Comparison of ENCODE assay signal across 32 mouse cellular contexts in the genomic region with DNA sequence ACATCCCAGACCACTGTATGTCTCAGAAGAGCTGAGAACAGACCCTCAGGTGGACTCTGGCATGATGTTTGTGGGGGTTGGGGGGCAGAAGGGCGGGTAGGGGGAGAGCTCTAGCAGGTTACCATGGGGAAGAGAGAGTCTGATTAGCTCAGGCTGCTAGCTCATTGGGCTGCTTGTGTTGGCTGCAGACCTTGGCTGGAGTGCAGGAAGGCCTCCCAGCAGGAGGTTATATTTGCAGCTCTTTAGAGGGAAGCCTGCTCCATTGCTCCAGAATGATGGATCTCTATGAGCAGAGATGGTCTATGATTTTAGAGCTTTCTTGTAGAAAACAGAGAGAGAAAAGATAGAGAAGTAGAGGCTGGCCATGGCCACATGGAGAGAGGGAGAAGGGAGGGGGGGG.
A peak's percentile ranks its signal among the peaks of the same experiment; 100 is the strongest.
DNase-seq lines count a peak whose midpoint lies in the region; ATAC-seq and TF ChIP-seq lines count a peak whose summit lies in the region.
"Had no signal": no experiment of that assay in that cellular context is flagged by ENCODE, and none has a peak within 500 bp of the region (broad histone marks: within the 10 kb centered on the region; RNA-seq: fewer than 3 reads in every experiment).

No protein-coding gene starts in this region.

- no peak overlapping the region for H3K4me3 ChIP-seq in midbrain, postnatal 0 days (ENCODE audit: low read depth, low read length)
- no peak overlapping the region for H3K4me3 ChIP-seq in midbrain, embryonic 11.5 days (ENCODE audit: low read depth, low read length)
- H3K4me3 ChIP-seq in thymus, adult 2 months (ENCODE audit: control insufficient read depth, insufficient read depth, low read length) = no peak overlapping the region
- H3K4me3 ChIP-seq: embryonic facial prominence, embryonic 13.5 days; forebrain, embryonic 10.5 days; forebrain, embryonic 15.5 days; gastrocnemius, adult 2 months; heart, adult 2 months; heart, embryonic 12.5 days; hindbrain, embryonic 13.5 days; limb, embryonic 15.5 days; neural tube, embryonic 15.5 days; stomach, embryonic 15.5 days had no signal

- no peak for ATAC-seq in midbrain, postnatal 0 days (ENCODE audit: low FRiP score)
- ATAC-seq in midbrain, embryonic 11.5 days (ENCODE audit: low FRiP score) = no peak
- ATAC-seq: forebrain, embryonic 15.5 days; inflammation-experienced regulatory T-cells, adult 6 months had no signal

- H3K9me3 ChIP-seq in midbrain, postnatal 0 days (ENCODE audit: low read length) = no peaks in the 10 kb centered on the region
- H3K9me3 ChIP-seq in midbrain, embryonic 11.5 days (ENCODE audit: control insufficient read depth, low read length) = no peaks in the 10 kb centered on the region
- H3K9me3 ChIP-seq: embryonic facial prominence, embryonic 13.5 days; forebrain, embryonic 10.5 days; forebrain, embryonic 15.5 days; heart, embryonic 12.5 days; hindbrain, embryonic 13.5 days; limb, embryonic 15.5 days; neural tube, embryonic 15.5 days; stomach, embryonic 15.5 days had no signal

- no peaks in the 10 kb centered on the region for H3K27me3 ChIP-seq in midbrain, postnatal 0 days (ENCODE audit: insufficient read depth, low read length)
- no peaks in the 10 kb centered on the region for H3K27me3 ChIP-seq in midbrain, embryonic 11.5 days (ENCODE audit: control insufficient read depth, insufficient read depth, low read length)
- H3K27me3 ChIP-seq in thymus, adult 2 months (ENCODE audit: control insufficient read depth, insufficient read depth, low read length) = no peaks in the 10 kb centered on the region
- H3K27me3 ChIP-seq: embryonic facial prominence, embryonic 13.5 days; forebrain, embryonic 15.5 days; heart, embryonic 12.5 days; hindbrain, embryonic 13.5 days; limb, embryonic 15.5 days; neural tube, embryonic 15.5 days; stomach, embryonic 15.5 days had no signal

- no peak overlapping the region for H3K27ac ChIP-seq in midbrain, postnatal 0 days (ENCODE audit: low read depth, low read length)
- no peak overlapping the region for H3K27ac ChIP-seq in midbrain, embryonic 11.5 days (ENCODE audit: low read depth, low read length)
- H3K27ac ChIP-seq in thymus, adult 2 months (ENCODE audit: control insufficient read depth, insufficient read depth, low read length) = no peak overlapping the region
- H3K27ac ChIP-seq: embryonic facial prominence, embryonic 13.5 days; forebrain, embryonic 10.5 days; forebrain, embryonic 15.5 days; gastrocnemius, adult 2 months; heart, adult 2 months; hindbrain, embryonic 13.5 days; limb, embryonic 15.5 days; liver, embryonic 14.5 days; macrophage; neural tube, embryonic 15.5 days; stomach, embryonic 15.5 days had no signal

- DNase-seq in midbrain, postnatal 0 days (ENCODE audit: low spot score) = peak; percentile 1
- no peak for DNase-seq in midbrain, embryonic 11.5 days (ENCODE audit: low spot score, missing footprints)
- peak; percentile 27 to 45 for DNase-seq in cerebellum, adult 18-20 months
- peak; percentile 60 to 63 for DNase-seq in cerebellum, postnatal 10 days
- no peak for DNase-seq in kidney, adult 9 months
- no peak for DNase-seq in thymus, adult 2 months
- no peak for DNase-seq in liver
- DNase-seq in heart, adult 11 months = no peak
- DNase-seq: adrenal gland, postnatal 25 days; gastrocnemius, adult 2 months; gastrocnemius, postnatal 36 days; heart, adult 2 months; heart, postnatal 4 days; kidney, adult 11 months; kidney, postnatal 36 days; lung, adult 2 months; lung, postnatal 10 days; midbrain, embryonic 14.5 days; retina, postnatal 1 day; right cerebral cortex, postnatal 14 days; thymus, postnatal 25 days had no signal

- H3K4me1 ChIP-seq in midbrain, postnatal 0 days (ENCODE audit: insufficient read depth, low read length) = no peaks in the 10 kb centered on the region
- H3K4me1 ChIP-seq in midbrain, embryonic 11.5 days (ENCODE audit: control insufficient read depth, insufficient read depth, low read length) = no peaks in the 10 kb centered on the region
- no peaks in the 10 kb centered on the region for H3K4me1 ChIP-seq in thymus, adult 2 months (replicated peaks; ENCODE audit: control insufficient read depth, insufficient read depth, low read length)
- H3K4me1 ChIP-seq: embryonic facial prominence, embryonic 13.5 days; forebrain, embryonic 10.5 days; forebrain, embryonic 15.5 days; heart, embryonic 12.5 days; hindbrain, embryonic 13.5 days; limb, embryonic 15.5 days; neural tube, embryonic 15.5 days; stomach, embryonic 15.5 days had no signal

- TF ChIP-seq CTCF in midbrain, postnatal 0 days (IDR thresholded peaks at IDR 0.05) = no peak
- no peak for TF ChIP-seq CTCF in thymus, adult 2 months (IDR thresholded peaks at IDR 0.05; ENCODE audit: borderline replicate concordance, control insufficient read depth, extremely low read depth, insufficient read depth, low read length, poor library complexity)

- TF ChIP-seq POLR2A in thymus, adult 2 months (IDR thresholded peaks at IDR 0.05; ENCODE audit: control insufficient read depth, extremely low read depth, insufficient read depth, low read length, poor library complexity) = no peak

- no peaks in the 10 kb centered on the region for H3K36me3 ChIP-seq in midbrain, postnatal 0 days (ENCODE audit: insufficient read depth, low read length)
- no peaks in the 10 kb centered on the region for H3K36me3 ChIP-seq in midbrain, embryonic 11.5 days (ENCODE audit: control insufficient read depth, insufficient read depth, low read length)
- H3K36me3 ChIP-seq in thymus, adult 2 months (ENCODE audit: control insufficient read depth, insufficient read depth, low read length) = no peaks in the 10 kb centered on the region
- H3K36me3 ChIP-seq: embryonic facial prominence, embryonic 13.5 days; forebrain, embryonic 10.5 days; forebrain, embryonic 15.5 days; heart, embryonic 12.5 days; hindbrain, embryonic 13.5 days; limb, embryonic 15.5 days; neural tube, embryonic 15.5 days; stomach, embryonic 15.5 days had no signal

- no peak overlapping the region for H3K4me2 ChIP-seq in midbrain, postnatal 0 days (ENCODE audit: low read depth, low read length, poor library complexity, severe bottlenecking)
- no peak overlapping the region for H3K4me2 ChIP-seq in midbrain, embryonic 11.5 days
- H3K4me2 ChIP-seq: embryonic facial prominence, embryonic 13.5 days; forebrain, embryonic 15.5 days; heart, embryonic 12.5 days; hindbrain, embryonic 13.5 days; limb, embryonic 15.5 days; neural tube, embryonic 15.5 days; stomach, embryonic 15.5 days had no signal

- 72% methylated on average over 1 of the region's 1 CpGs for WGBS in midbrain, postnatal 0 days
- 73% methylated on average over 1 of the region's 1 CpGs for WGBS in midbrain, embryonic 11.5 days
- 75% methylated on average over 1 of the region's 1 CpGs for WGBS in thymus, adult 2 months

- H3K9ac ChIP-seq in midbrain, postnatal 0 days (replicated peaks; ENCODE audit: low read length, poor library complexity, severe bottlenecking) = no peak overlapping the region
- H3K9ac ChIP-seq in midbrain, embryonic 11.5 days (ENCODE audit: low read length) = no peak overlapping the region
- H3K9ac ChIP-seq: embryonic facial prominence, embryonic 13.5 days; forebrain, embryonic 15.5 days; heart, embryonic 12.5 days; hindbrain, embryonic 13.5 days; limb, embryonic 15.5 days; liver, embryonic 14.5 days; neural tube, embryonic 15.5 days; stomach, embryonic 15.5 days had no signal

Comparison
In these comparisons a context has a peak if more than half of its experiments do, and no peak if none do; other contexts are left out.
1. DNase-seq: peak in midbrain, postnatal 0 days (single experiment), cerebellum, adult 18-20 months (2 of 2) and cerebellum, postnatal 10 days (2 of 2); none in midbrain, embryonic 11.5 days (single experiment), kidney, adult 9 months (single experiment), thymus, adult 2 months (single experiment), liver (single experiment) and heart, adult 11 months (single experiment).